Mouse (Mus musculus): ENCODE data around the gene Ppp2ca.
"Not testable (repeated sequence)": the region's sequence is repeated elsewhere in the genome, so short reads cannot be mapped to it uniquely, and the experiment has no call there.

Ppp2ca gene

GRCm38 (mm10) chr11:52130451-52131068, 32.1 kb downstream of the Ppp2ca start:
- no peak for DNase-seq (ENCODE audit: low read depth)

- not testable (repeated sequence) for DNase-seq (ENCODE audit: low read depth)
Observed at GRCm38 (mm10) chr11:52143675-52144074, 45.2 kb downstream of the Ppp2ca start.

- DNase-seq (ENCODE audit: low read depth) = not testable (repeated sequence)
Observed at GRCm38 (mm10) chr11:52145428-52145827, 46.9 kb downstream of the Ppp2ca start, which contains the start of gene Olfr1373. Olfr1373 (minus strand) TSS chr11:52145528.

- DNase-seq (ENCODE audit: low read depth) = no peak
Observed at GRCm38 (mm10) chr11:52163926-52164325, 65.4 kb downstream of the Ppp2ca start.

GRCm38 (mm10) chr11:52167126-52167525, 68.6 kb downstream of the Ppp2ca start:
- DNase-seq (ENCODE audit: low read depth) = no peak

- not testable (repeated sequence) for DNase-seq (ENCODE audit: low read depth)
Observed at GRCm38 (mm10) chr11:52167901-52168302, 69.4 kb downstream of the Ppp2ca start.

- DNase-seq (ENCODE audit: low read depth) = no peak
Observed at GRCm38 (mm10) chr11:52168461-52168860, 70.0 kb downstream of the Ppp2ca start.
